ENCODE assay signal across 9 mouse cellular contexts in genomic region chr4:97780024-97780423, GRCm38 (mm10). TPM values are rescaled to one million over a fixed set of nuclear protein-coding genes. Genes with fewer than 3 reads are reported as not detected.
DNase-seq lines count a peak whose midpoint lies in the region; ATAC-seq and TF ChIP-seq lines count a peak whose summit lies in the region.
"Had no signal": no experiment of that assay in that cellular context is flagged by ENCODE, and none has a peak within 500 bp of the region (broad histone marks: within the 10 kb centered on the region; RNA-seq: fewer than 3 reads in every experiment).

No protein-coding gene starts in this region.

- no peak for TF ChIP-seq EP300 in heart, postnatal 0 days (IDR thresholded peaks at IDR 0.05; ENCODE audit: low read depth)

- 33% methylated on average over 7 of the region's 7 CpGs for WGBS in kidney, embryonic 14.5 days
- 28% methylated on average over 7 of the region's 7 CpGs for WGBS in heart, postnatal 0 days
- WGBS in midbrain, embryonic 12.5 days = 29% methylated on average over 7 of the region's 7 CpGs

- peak overlapping the region; percentile 37; the same call in 1 of the 2 replicates for H3K9ac ChIP-seq in kidney, embryonic 14.5 days (ENCODE audit: low read depth, low read length)
- peak overlapping the region; percentile 100 for H3K9ac ChIP-seq in heart, postnatal 0 days (replicated peaks; ENCODE audit: low read depth, low read length)
- H3K9ac ChIP-seq in midbrain, embryonic 12.5 days (replicated peaks) = 0 out of 2 replicates have a peak overlapping the region, but pooled peaks have one; percentile 11

- H3K27ac ChIP-seq in kidney, embryonic 14.5 days (ENCODE audit: low read depth, low read length) = no peak overlapping the region
- peak overlapping the region; percentile 79 for H3K27ac ChIP-seq in brown adipose tissue, adult 24 weeks (replicated peaks; ENCODE audit: low read depth, low read length)
- H3K27ac ChIP-seq in heart, postnatal 0 days (ENCODE audit: low read depth) = peak overlapping the region; percentile 99
- H3K27ac ChIP-seq in midbrain, embryonic 12.5 days (replicated peaks) = no peak overlapping the region

- peaks cover 40% of the 10 kb centered on the region for H3K27me3 ChIP-seq in kidney, embryonic 14.5 days (ENCODE audit: control insufficient read depth, insufficient read depth, low read length)
- no peaks in the 10 kb centered on the region for H3K27me3 ChIP-seq in heart, postnatal 0 days (ENCODE audit: control insufficient read depth, insufficient read depth, low read length)
- peaks cover 81% of the 10 kb centered on the region for H3K27me3 ChIP-seq in midbrain, embryonic 12.5 days

- DNase-seq in kidney, postnatal 36 days = no peak
- DNase-seq in heart, postnatal 0 days (ENCODE audit: low spot score) = no peak
- no peak for DNase-seq in left cerebral cortex, postnatal 36 days (ENCODE audit: low spot score in 2 of 2)
- DNase-seq in layer of hippocampus, adult 11-12 months (ENCODE audit: low spot score) = no peak
- no peak for DNase-seq in urinary bladder, postnatal 25 days (ENCODE audit: low spot score)

- H3K36me3 ChIP-seq in kidney, embryonic 14.5 days (ENCODE audit: control insufficient read depth, insufficient read depth, low read length) = peaks cover 14% of the 10 kb centered on the region; the same call in 1 of the 2 replicates
- peaks cover 23% of the 10 kb centered on the region for H3K36me3 ChIP-seq in heart, postnatal 0 days (replicated peaks; ENCODE audit: control insufficient read depth, insufficient read depth, low read length)
- H3K36me3 ChIP-seq in midbrain, embryonic 12.5 days = peaks cover 13% of the 10 kb centered on the region

- H3K4me1 ChIP-seq in kidney, embryonic 14.5 days (ENCODE audit: control insufficient read depth, insufficient read depth, low read length) = no peaks in the 10 kb centered on the region
- H3K4me1 ChIP-seq in brown adipose tissue, adult 24 weeks (ENCODE audit: control insufficient read depth, insufficient read depth, insufficient read length, low read length) = peaks cover 10% of the 10 kb centered on the region
- H3K4me1 ChIP-seq in heart, postnatal 0 days (ENCODE audit: control insufficient read depth, insufficient read depth) = peaks cover 2% of the 10 kb centered on the region; the same call in 1 of the 2 replicates
- peaks cover 25% of the 10 kb centered on the region for H3K4me1 ChIP-seq in midbrain, embryonic 12.5 days

- peak overlapping the region; percentile 81; the same call in 1 of the 2 replicates for H3K4me3 ChIP-seq in kidney, embryonic 14.5 days (ENCODE audit: low read length)
- H3K4me3 ChIP-seq in brown adipose tissue, adult 24 weeks (ENCODE audit: insufficient read depth, low read depth, low read length) = peak overlapping the region; percentile 49
- H3K4me3 ChIP-seq in heart, postnatal 0 days (ENCODE audit: low read depth, low read length) = peak overlapping the region; percentile 98
- H3K4me3 ChIP-seq in midbrain, embryonic 12.5 days = peak overlapping the region; percentile 91

- H3K4me2 ChIP-seq in kidney, embryonic 14.5 days (replicated peaks; ENCODE audit: low read depth, low read length) = peak overlapping the region; percentile 72
- H3K4me2 ChIP-seq in heart, postnatal 0 days (ENCODE audit: low read depth, low read length) = peak overlapping the region; percentile 74
- peak overlapping the region; percentile 87 for H3K4me2 ChIP-seq in midbrain, embryonic 12.5 days (replicated peaks)

- H3K9me3 ChIP-seq in kidney, embryonic 14.5 days (ENCODE audit: control insufficient read depth, low read length) = no peaks in the 10 kb centered on the region
- H3K9me3 ChIP-seq in heart, postnatal 0 days (replicated peaks; ENCODE audit: control insufficient read depth, low read length) = no peaks in the 10 kb centered on the region
- H3K9me3 ChIP-seq in midbrain, embryonic 12.5 days = 0 out of 2 replicates have a peak, but pooled peaks cover 2% of the 10 kb centered on the region

- no peak for TF ChIP-seq CTCF in heart, postnatal 0 days (IDR thresholded peaks at IDR 0.05; ENCODE audit: low read depth)

- intact Hi-C loops in left cerebral cortex, postnatal 36 days (cut with DNase I) = no loop called here

- ATAC-seq in kidney, embryonic 14.5 days (ENCODE audit: low FRiP score, low TSS enrichment) = no peak
- ATAC-seq in heart, postnatal 0 days (ENCODE audit: insufficient read depth, low read depth) = no peak
- ATAC-seq in midbrain, embryonic 12.5 days (ENCODE audit: low FRiP score, low read depth) = no peak

RNA-seq across cellular contexts. Expression of gene E130114P18Rik, which starts 2.1 kb away (rescaled TPM):
- polyA plus RNA-seq in kidney, embryonic 14.5 days (2014; fragmentation: Nextera tagmentation; extraction: Ambion mirVana) = 0.35 and 0.71 TPM in 2 replicates
- polyA plus RNA-seq in brown adipose tissue, adult 24 weeks (2012; ENCODE audit: insufficient read depth, insufficient read length, missing spikeins) = not detected in 2 replicates
- not detected in 2 replicates for total RNA-seq in heart, postnatal 0 days (2014; rRNA removed; ENCODE audit: low replicate concordance)
- 0.45 and 0.52 TPM in 2 replicates for polyA plus RNA-seq in heart, postnatal 0 days (2015; fragmentation: Nextera tagmentation; extraction: Ambion mirVana)
- polyA plus RNA-seq in midbrain, embryonic 12.5 days (2016; fragmentation: Nextera tagmentation; extraction: Ambion mirVana) = 11.5 and 16.5 TPM in 2 replicates
- total RNA-seq in left cerebral cortex, postnatal 36 days (2021) = 1 to 10 TPM; 5.0 to 5.9 TPM
- polyA plus RNA-seq: G1E had no signal

RNA-seq across cellular contexts. Expression of gene Nfia, which starts 7.5 kb away (rescaled TPM):
- 25.9 and 32.1 TPM in 2 replicates for polyA plus RNA-seq in kidney, embryonic 14.5 days (2014; fragmentation: Nextera tagmentation; extraction: Ambion mirVana)
- polyA plus RNA-seq in brown adipose tissue, adult 24 weeks (2012; ENCODE audit: insufficient read depth, insufficient read length, missing spikeins) = 43.3 and 74.8 TPM in 2 replicates
- 76.5 and 114 TPM in 2 replicates for total RNA-seq in heart, postnatal 0 days (2014; rRNA removed; ENCODE audit: low replicate concordance)
- polyA plus RNA-seq in heart, postnatal 0 days (2015; fragmentation: Nextera tagmentation; extraction: Ambion mirVana) = 53.2 and 53.8 TPM in 2 replicates
- 28.5 and 28.6 TPM in 2 replicates for polyA plus RNA-seq in midbrain, embryonic 12.5 days (2016; fragmentation: Nextera tagmentation; extraction: Ambion mirVana)
- total RNA-seq in left cerebral cortex, postnatal 36 days (2021) = 10 to 100 TPM; 62.9 to 75.3 TPM

Comparison
In these comparisons a context has a peak if more than half of its experiments do, and no peak if none do; other contexts are left out.
1. H3K27ac ChIP-seq: peak in brown adipose tissue, adult 24 weeks (single experiment) and heart, postnatal 0 days (single experiment); none in kidney, embryonic 14.5 days (single experiment) and midbrain, embryonic 12.5 days (single experiment).
2. H3K9ac ChIP-seq: peak in every context shown above with its lines; median percentile 100 in heart, postnatal 0 days; 37 in kidney, embryonic 14.5 days; 11 in midbrain, embryonic 12.5 days.
3. Peak in every context shown above with its lines, with median percentiles within 50 percentile points of each other: H3K4me2 ChIP-seq and H3K4me3 ChIP-seq.